Mouse (Mus musculus): ENCODE measurements at regions not wholly inside any gene's neighbourhood (a gene's known extent, or its start where the extent isn't known, plus 50 kb on each side); places are given as distances from the start of the nearest gene placed in this dataset.
A peak's percentile ranks its signal among the peaks of the same experiment; 100 is the strongest.

DNA sequence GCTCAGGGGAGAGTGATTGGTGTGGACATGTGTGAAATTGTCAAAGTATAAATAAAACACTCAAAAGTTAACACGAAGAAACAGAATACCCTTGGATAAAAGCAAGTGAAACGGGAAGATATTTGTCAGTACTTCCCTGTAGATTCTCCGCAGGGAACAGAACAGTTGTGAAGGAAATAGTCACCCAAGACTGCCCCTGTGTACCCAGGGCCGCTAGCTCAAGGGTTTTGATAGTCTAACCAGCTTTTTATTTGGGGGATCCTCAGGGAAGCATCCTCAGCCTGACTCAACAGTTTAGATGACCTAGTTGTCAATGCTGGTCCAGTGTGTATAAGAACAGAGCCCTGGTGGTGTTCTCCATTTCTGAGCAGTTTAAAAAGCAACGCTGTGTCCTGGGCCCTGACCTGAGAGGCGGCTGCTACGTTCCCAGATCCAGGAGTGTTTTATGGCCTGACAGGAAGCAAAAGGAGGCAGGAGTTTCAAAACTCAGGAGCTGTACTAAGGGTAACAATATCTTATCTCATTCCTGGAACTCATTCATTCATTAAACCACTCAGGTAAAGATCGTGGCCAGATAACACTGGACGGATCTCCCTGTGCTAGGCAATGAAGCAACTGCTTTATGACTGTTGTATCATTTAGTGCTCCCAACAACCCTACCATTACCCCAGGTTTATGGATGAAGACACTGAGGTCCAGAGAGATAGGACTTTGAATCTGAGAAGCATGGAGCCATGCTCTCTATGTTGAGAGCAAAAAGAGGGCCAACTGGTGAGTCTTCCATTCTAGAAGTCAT is 359.8 kb upstream of the Maf start:
- Histone ChIP-seq H3K27me3 (no peaks in the 10 kb centered on the region), H3K27ac (replicated peaks) (no peak overlapping the region), H3K4me3 (replicated peaks) (no peak overlapping the region), H3K9me3 (replicated peaks) (no peaks in the 10 kb centered on the region), H3K36me3 (no peaks in the 10 kb centered on the region), H3K4me2 (replicated peaks) (no peak overlapping the region), H3K4me1 (no peaks in the 10 kb centered on the region), H3K9ac (no peak overlapping the region)
- no peak for ATAC-seq (ENCODE audit: insufficient number of reproducible peaks, low FRiP score, low TSS enrichment, low read depth)
- WGBS = 85% methylated on average over 9 of the region's 9 CpGs

DNA sequence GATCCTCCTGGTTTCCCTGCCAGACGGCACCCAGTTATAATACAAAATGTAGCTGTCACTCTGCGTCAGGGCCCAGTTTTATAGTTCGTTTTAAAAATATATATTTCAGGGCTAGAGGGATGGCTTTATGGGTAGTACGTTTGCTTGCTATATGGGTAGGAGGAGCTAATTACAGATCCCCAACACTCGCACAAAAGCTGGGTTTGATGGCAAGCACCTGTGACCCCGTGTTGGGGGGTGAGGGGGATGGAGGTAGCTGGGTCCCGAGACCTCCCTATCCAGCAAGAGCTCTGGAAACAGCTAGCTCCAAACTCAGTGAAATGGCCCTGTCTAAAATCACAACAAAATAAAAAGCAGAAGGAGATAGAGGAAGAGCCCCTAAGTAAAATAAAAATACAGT is 358.3 kb upstream of the Maf start:
- H3K4me3 ChIP-seq (replicated peaks) = no peak overlapping the region
- H3K36me3 ChIP-seq = no peaks in the 10 kb centered on the region
- no peak overlapping the region for H3K4me2 ChIP-seq (replicated peaks)
- no peaks in the 10 kb centered on the region for H3K27me3 ChIP-seq
- ATAC-seq (ENCODE audit: insufficient number of reproducible peaks, low FRiP score, low TSS enrichment, low read depth) = no peak
- no peak overlapping the region for H3K27ac ChIP-seq (replicated peaks)
- no peaks in the 10 kb centered on the region for H3K4me1 ChIP-seq
- no peak overlapping the region for H3K9ac ChIP-seq
- 82% methylated on average over 7 of the region's 7 CpGs for WGBS
- H3K9me3 ChIP-seq (replicated peaks) = no peaks in the 10 kb centered on the region

DNA sequence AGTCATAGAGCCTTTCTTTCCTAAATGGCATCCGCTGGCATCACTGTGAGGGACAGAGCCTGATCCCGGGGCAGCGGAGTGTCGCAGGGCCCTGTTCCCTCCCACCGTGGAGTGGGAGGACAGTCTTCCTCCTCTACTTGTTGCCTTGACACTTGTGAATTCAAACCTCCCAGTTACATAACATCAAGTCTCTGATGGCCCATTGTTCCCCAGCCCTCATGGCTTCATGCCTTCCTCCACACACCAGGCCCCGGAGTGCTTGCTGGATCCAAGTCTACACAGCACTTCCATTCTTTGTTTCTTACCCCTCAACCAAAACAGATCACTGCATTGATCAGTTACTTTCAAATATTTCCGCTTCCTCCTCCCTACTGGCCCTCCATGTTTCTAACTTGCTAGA is 357.7 kb upstream of the Maf start:
- no peak overlapping the region for H3K9ac ChIP-seq
- no peaks in the 10 kb centered on the region for H3K9me3 ChIP-seq (replicated peaks)
- 83% methylated on average over 7 of the region's 7 CpGs for WGBS
- no peak overlapping the region for H3K27ac ChIP-seq (replicated peaks)
- H3K36me3 ChIP-seq = no peaks in the 10 kb centered on the region
- H3K4me3 ChIP-seq (replicated peaks) = no peak overlapping the region
- H3K4me1 ChIP-seq = no peaks in the 10 kb centered on the region
- no peaks in the 10 kb centered on the region for H3K27me3 ChIP-seq
- H3K4me2 ChIP-seq (replicated peaks) = no peak overlapping the region
- no peak for ATAC-seq (ENCODE audit: insufficient number of reproducible peaks, low FRiP score, low TSS enrichment, low read depth)

DNA sequence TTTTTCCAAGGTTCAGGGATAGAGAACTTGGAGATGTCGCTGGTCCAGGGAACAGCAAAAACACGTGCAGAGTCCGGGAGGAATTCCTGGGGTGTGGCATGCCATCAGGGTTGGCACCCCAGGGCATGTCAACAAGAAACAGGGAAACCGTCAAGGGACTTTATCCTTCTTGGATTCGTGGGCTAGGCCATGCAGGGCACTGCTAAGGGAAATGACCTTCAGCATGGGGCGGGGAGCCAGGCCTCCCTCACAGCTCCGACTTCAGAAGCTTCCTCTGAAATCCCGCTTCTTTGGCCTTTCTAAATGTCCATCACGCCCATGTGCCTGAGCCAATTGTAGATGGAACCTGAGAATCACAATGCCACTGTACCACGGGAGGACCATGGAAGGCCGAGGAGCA is 357.0 kb upstream of the Maf start:
- H3K9ac ChIP-seq = no peak overlapping the region
- no peaks in the 10 kb centered on the region for H3K9me3 ChIP-seq (replicated peaks)
- H3K27me3 ChIP-seq = no peaks in the 10 kb centered on the region
- no peak overlapping the region for H3K4me2 ChIP-seq (replicated peaks)
- no peak overlapping the region for H3K4me3 ChIP-seq (replicated peaks)
- ATAC-seq (ENCODE audit: insufficient number of reproducible peaks, low FRiP score, low TSS enrichment, low read depth) = no peak
- H3K27ac ChIP-seq (replicated peaks) = no peak overlapping the region
- no peaks in the 10 kb centered on the region for H3K4me1 ChIP-seq
- 84% methylated on average over 11 of the region's 11 CpGs for WGBS
- H3K36me3 ChIP-seq = no peaks in the 10 kb centered on the region

DNA sequence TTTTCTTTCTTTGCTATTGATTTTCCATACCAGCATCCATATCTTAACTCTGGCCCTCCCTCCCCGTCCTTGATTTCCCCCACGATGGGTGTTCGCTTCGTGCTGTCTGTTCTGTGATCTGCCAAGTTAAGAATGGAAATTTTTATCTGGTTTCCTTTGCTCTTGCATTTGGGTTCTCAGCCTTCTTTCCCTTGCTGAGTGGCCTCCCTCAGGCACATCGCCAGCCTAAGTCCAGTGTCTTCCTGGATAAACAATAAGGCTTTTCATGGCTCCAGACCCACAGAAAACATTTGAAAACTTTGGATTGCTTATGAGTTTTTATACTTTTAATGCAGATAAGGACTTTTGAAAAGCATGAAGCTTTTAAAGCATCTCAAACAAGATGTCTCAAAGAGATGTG is 355.9 kb upstream of the Maf start:
- Histone ChIP-seq H3K4me1 (no peaks in the 10 kb centered on the region), H3K9me3 (replicated peaks) (no peaks in the 10 kb centered on the region), H3K4me3 (replicated peaks) (no peak overlapping the region), H3K4me2 (replicated peaks) (no peak overlapping the region), H3K36me3 (no peaks in the 10 kb centered on the region), H3K27me3 (no peaks in the 10 kb centered on the region), H3K27ac (replicated peaks) (no peak overlapping the region), H3K9ac (no peak overlapping the region)
- 76% methylated on average over 5 of the region's 5 CpGs for WGBS
- ATAC-seq (ENCODE audit: insufficient number of reproducible peaks, low FRiP score, low TSS enrichment, low read depth) = no peak

DNA sequence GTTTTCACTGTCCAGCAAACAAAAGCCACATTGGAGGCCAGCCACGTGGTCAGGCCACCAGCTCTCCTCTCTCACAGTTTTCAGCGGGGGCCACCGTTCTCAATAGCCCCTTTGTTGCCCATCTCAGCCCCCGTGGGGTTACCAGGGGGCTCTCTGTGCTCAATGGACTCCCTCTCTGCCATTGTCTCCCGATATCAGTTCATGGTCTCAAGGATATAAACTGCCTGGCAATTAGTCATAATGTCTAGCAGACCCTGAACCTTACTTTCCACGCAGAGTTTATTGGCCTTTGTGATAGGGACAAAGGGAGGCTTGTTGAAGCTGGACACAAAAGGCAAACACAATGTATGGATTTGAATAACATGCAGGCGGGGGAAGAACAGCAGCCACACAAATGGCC is 345.9 kb upstream of the Maf start:
- 38% methylated on average over 7 of the region's 7 CpGs for WGBS
- Histone ChIP-seq H3K9me3 (replicated peaks) (no peaks in the 10 kb centered on the region), H3K4me1 (no peaks in the 10 kb centered on the region), H3K27ac (replicated peaks) (no peak overlapping the region), H3K4me3 (replicated peaks) (no peak overlapping the region), H3K36me3 (no peaks in the 10 kb centered on the region), H3K9ac (no peak overlapping the region), H3K4me2 (replicated peaks) (no peak overlapping the region), H3K27me3 (no peaks in the 10 kb centered on the region)
- ATAC-seq (ENCODE audit: insufficient number of reproducible peaks, low FRiP score, low TSS enrichment, low read depth) = no peak

DNA sequence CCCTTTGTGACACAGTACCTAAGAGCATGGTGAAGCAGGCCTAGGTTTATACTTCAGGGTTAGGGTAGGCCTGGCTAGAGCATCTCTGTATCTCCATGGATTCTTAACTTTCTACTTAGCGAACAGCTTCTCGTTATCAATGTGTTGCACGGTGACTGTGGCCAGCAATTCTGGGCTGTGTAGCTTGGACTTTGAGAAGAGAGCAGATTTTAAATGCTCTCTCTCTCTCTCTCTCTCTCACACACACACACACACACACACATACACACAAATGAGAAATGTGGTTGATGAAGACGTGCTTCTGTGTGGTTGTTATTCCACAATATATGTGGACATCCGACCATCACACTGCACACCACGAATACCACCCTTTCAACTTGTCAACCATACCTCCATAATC is 345.4 kb upstream of the Maf start:
- no peak overlapping the region for H3K27ac ChIP-seq (replicated peaks)
- H3K9ac ChIP-seq = no peak overlapping the region
- H3K4me3 ChIP-seq (replicated peaks) = no peak overlapping the region
- 81% methylated on average over 6 of the region's 6 CpGs for WGBS
- no peaks in the 10 kb centered on the region for H3K27me3 ChIP-seq
- no peaks in the 10 kb centered on the region for H3K36me3 ChIP-seq
- ATAC-seq (ENCODE audit: insufficient number of reproducible peaks, low FRiP score, low TSS enrichment, low read depth) = no peak
- no peaks in the 10 kb centered on the region for H3K4me1 ChIP-seq
- no peak overlapping the region for H3K4me2 ChIP-seq (replicated peaks)
- no peaks in the 10 kb centered on the region for H3K9me3 ChIP-seq (replicated peaks)

DNA sequence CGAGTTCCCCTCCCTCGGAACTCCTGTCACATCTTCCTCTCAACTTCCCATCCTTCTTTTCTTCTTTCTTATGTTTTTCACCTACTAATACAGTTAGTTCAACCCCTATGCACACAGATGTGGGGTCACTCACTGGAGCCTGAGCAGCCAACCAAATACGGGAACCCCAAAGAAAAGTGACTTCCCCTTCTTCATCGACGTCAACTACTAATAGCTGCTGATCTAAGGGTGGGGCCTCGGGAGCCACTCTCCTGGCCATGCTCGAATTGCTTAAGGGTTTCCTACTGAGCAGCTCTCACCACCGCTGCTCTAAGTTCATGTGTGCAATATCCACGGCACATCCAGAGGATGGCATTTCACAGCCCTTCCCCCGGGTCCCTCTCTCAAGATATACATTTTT is 340.9 kb upstream of the Maf start:
- H3K9ac ChIP-seq = no peak overlapping the region
- no peak overlapping the region for H3K27ac ChIP-seq (replicated peaks)
- H3K27me3 ChIP-seq = no peaks in the 10 kb centered on the region
- H3K4me2 ChIP-seq (replicated peaks) = no peak overlapping the region
- ATAC-seq (ENCODE audit: insufficient number of reproducible peaks, low FRiP score, low TSS enrichment, low read depth) = no peak
- WGBS = 79% methylated on average over 10 of the region's 10 CpGs
- H3K4me1 ChIP-seq = no peaks in the 10 kb centered on the region
- no peak overlapping the region for H3K4me3 ChIP-seq (replicated peaks)
- H3K36me3 ChIP-seq = no peaks in the 10 kb centered on the region
- no peaks in the 10 kb centered on the region for H3K9me3 ChIP-seq (replicated peaks)

DNA sequence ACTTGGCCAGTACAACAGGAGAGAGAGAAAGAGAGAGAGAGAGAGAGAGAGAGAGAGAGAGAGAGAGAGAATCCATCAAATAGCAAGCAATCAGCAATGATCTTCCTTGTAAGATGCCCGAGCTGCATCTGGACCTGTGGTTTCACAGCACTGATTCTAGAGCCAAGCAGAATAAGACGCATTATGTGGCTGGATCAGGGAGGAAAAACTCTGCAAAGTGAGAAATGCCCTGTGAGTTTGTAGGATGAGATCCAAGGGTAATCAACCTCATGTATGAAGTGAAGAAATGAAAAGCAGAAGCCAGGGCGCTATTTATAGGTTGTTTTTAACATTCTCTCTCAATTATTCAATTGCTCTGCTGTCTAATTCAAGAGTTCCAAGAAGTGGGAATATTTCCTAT is 339.3 kb upstream of the Maf start:
- ATAC-seq (ENCODE audit: insufficient number of reproducible peaks, low FRiP score, low TSS enrichment, low read depth) = no peak
- 38% methylated on average over 3 of the region's 3 CpGs for WGBS

DNA sequence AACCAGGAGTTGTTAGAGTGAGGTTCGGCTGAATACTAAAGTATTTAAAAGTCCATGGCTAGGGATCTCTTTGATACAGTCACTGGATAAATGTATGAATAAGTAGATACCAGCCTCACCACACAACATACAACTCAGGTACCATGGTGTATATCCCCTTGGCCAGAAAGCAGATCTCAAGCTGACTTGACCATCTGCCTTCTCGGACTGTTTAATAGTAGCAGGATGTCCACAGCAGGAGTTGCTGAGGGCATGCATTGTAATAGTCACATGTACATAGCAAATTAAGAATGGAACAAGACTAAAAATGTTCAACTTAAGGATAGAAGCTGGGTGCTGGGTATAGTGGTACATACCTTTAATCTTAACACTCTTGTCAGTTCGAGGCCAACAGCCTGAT is 337.9 kb upstream of the Maf start:
- ATAC-seq (ENCODE audit: insufficient number of reproducible peaks, low FRiP score, low TSS enrichment, low read depth) = no peak

More for the DNA sequence above, 339.3 kb upstream of the Maf start:
- Histone ChIP-seq H3K27ac (replicated peaks) (peak overlapping the region; percentile 60; the same call in 1 of the 2 replicates), H3K4me2 (replicated peaks) (no peak overlapping the region), H3K4me3 (replicated peaks) (no peak overlapping the region), H3K4me1 (no peaks in the 10 kb centered on the region), H3K36me3 (no peaks in the 10 kb centered on the region), H3K27me3 (no peaks in the 10 kb centered on the region), H3K9ac (no peak overlapping the region), H3K9me3 (replicated peaks) (no peaks in the 10 kb centered on the region)

DNA sequence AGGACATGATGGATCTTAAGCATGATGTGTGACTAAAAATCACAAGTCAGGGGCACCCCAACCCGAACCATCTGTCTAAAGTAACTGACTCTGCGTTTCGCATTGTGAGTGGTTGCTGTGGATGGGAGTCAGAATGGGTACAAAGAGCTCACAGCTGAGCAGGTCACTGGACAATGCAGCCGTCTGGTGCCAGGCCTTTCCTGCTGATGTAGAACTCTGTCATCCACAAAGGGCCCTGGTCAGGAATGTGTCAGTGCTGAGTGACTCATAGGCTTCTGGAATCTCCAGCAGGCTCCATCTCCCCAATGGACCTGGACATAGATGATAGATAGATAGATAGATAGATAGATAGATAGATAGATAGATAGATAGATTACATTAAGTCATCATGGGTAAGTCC is 335.8 kb upstream of the Maf start:
- H3K4me3 ChIP-seq (replicated peaks) = no peak overlapping the region
- no peak overlapping the region for H3K9ac ChIP-seq
- H3K27me3 ChIP-seq = no peaks in the 10 kb centered on the region
- no peak for ATAC-seq (ENCODE audit: insufficient number of reproducible peaks, low FRiP score, low TSS enrichment, low read depth)
- WGBS = 90% methylated on average over 4 of the region's 4 CpGs
- H3K36me3 ChIP-seq = no peaks in the 10 kb centered on the region
- no peak overlapping the region for H3K4me2 ChIP-seq (replicated peaks)
- no peak overlapping the region for H3K27ac ChIP-seq (replicated peaks)
- no peaks in the 10 kb centered on the region for H3K9me3 ChIP-seq (replicated peaks)
- H3K4me1 ChIP-seq = no peaks in the 10 kb centered on the region

More for the DNA sequence above, 337.9 kb upstream of the Maf start:
- H3K4me3 ChIP-seq (replicated peaks) = no peak overlapping the region
- no peak overlapping the region for H3K9ac ChIP-seq
- H3K27ac ChIP-seq (replicated peaks) = no peak overlapping the region
- H3K4me2 ChIP-seq (replicated peaks) = no peak overlapping the region
- no peaks in the 10 kb centered on the region for H3K4me1 ChIP-seq
- 86% methylated on average over 3 of the region's 3 CpGs for WGBS
- no peaks in the 10 kb centered on the region for H3K27me3 ChIP-seq
- no peaks in the 10 kb centered on the region for H3K9me3 ChIP-seq (replicated peaks)
- H3K36me3 ChIP-seq = no peaks in the 10 kb centered on the region

DNA sequence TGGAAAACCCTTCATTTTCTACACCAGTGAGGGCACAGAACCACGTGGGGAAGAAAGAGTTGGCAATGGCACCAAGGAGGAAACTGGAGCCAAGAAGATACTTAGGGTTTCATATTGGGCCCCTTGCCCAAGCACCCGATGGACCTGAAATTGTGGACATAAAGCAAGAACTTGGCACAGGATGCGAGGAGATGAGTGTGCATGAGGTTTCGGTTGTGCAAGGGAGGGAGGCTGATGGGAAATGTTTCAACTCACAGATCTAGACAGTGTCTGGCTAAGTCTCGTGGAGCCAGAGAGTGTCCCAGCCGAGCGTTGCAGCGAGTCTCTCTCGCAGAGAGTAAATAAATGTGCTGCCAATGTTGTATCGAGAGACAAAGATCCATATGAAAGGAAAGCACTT is 323.4 kb upstream of the Maf start:
- H3K4me3 ChIP-seq (replicated peaks) = no peak overlapping the region
- H3K9ac ChIP-seq = no peak overlapping the region
- no peak overlapping the region for H3K27ac ChIP-seq (replicated peaks)
- no peaks in the 10 kb centered on the region for H3K36me3 ChIP-seq
- ATAC-seq (ENCODE audit: insufficient number of reproducible peaks, low FRiP score, low TSS enrichment, low read depth) = no peak
- H3K9me3 ChIP-seq (replicated peaks) = no peaks in the 10 kb centered on the region
- H3K4me1 ChIP-seq = no peaks in the 10 kb centered on the region
- 65% methylated on average over 10 of the region's 10 CpGs for WGBS
- H3K27me3 ChIP-seq = no peaks in the 10 kb centered on the region
- no peak overlapping the region for H3K4me2 ChIP-seq (replicated peaks)
